Mouse (Mus musculus) retina, postnatal 1 day (tissue): ENCODE measurements at regions not wholly inside any gene's neighbourhood (a gene's known extent, or its start where the extent isn't known, plus 50 kb on each side); places are given as distances from the start of the nearest gene placed in this dataset.

Experiments
- DNase-seq: peaks from one replicate; pipeline ENCODE4 v3.0.0-alpha.2; 2012

DNA sequence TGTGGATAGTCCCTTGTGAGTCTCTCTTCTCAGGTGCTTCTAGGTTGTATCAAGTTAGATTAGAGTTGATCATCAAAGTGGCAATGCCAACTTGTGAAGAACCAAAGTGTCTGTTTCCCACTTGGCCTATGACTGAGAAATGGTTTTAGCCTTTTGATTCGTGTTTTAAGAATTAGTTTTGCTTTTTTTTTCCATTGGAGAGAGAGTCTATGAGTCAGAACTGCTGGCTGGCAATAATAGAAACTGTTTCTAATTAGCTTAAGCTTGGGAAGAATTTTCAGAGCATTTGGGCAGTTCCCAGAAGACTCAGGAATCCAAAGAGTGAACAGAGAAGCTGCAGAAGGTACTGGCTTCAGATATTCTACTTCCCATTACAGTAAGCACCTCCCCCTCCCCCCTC, 110.1 kb upstream of the Adra1d start:
- DNase-seq: no peak

- DNase-seq: no peak
Measured at GRCm38 (mm10) chr2:131670876-131671275, 108.8 kb upstream of the Adra1d start.

GRCm38 (mm10) chr2:131667874-131668273, 105.8 kb upstream of the Adra1d start:
- no peak for DNase-seq

DNA sequence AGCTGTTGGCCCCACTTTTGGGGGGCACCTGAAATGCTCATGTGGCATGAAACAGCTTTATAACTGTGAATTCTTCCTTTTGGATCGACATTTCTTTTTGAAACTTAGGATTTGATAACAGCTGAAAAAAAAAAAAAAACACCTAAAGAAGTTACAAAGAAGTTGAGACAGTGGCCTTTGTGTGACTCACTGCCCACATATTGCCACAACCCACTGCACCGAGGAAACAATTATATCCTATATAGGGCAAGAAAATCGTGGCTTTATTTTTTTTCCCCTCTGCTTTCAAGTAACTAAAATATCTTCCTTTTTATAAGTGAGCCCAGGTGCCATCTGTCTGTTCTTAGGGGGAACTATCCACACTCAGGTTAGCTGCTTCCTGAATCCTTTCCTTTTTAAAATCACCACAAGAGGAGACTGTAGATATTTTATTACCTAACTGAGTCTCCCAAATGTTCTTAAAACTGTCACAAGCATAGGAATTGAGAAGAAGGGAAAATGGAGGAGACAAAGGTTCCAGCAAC, 104.8 kb upstream of the Adra1d start:
- DNase-seq: no peak

DNA sequence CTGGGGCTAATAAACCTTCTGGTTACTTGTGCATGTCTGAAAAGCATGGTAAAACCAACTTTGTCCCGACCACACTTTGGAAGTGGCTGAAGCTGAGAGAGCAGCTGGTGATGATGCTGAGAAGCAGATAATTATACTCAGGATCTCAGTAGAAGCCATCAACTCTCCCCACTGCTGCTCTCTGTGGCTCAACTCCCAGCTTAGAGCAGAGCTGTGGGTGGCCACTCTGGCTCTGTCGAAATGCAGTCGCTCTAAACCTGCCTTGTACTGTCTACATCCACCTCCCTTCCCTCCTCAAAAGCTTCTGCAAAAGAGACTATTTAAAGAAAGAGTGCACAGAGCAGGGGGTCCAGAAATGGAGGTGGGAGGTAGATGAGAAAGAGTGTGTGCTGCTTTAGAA, 102.5 kb upstream of the Adra1d start:
- no peak for DNase-seq

GRCm38 (mm10) chr2:131663199-131663809, 101.2 kb upstream of the Adra1d start:
- no peak for DNase-seq

GRCm38 (mm10) chr2:131652197-131652596, 90.1 kb upstream of the Adra1d start:
- DNase-seq: no peak

- DNase-seq: no peak
Measured at GRCm38 (mm10) chr2:131650611-131651153, 88.6 kb upstream of the Adra1d start.

- DNase-seq: no peak
Measured at GRCm38 (mm10) chr2:131644166-131644858, 82.2 kb upstream of the Adra1d start.

- no peak for DNase-seq
Measured at GRCm38 (mm10) chr2:131642456-131642855, 80.4 kb upstream of the Adra1d start.

DNA sequence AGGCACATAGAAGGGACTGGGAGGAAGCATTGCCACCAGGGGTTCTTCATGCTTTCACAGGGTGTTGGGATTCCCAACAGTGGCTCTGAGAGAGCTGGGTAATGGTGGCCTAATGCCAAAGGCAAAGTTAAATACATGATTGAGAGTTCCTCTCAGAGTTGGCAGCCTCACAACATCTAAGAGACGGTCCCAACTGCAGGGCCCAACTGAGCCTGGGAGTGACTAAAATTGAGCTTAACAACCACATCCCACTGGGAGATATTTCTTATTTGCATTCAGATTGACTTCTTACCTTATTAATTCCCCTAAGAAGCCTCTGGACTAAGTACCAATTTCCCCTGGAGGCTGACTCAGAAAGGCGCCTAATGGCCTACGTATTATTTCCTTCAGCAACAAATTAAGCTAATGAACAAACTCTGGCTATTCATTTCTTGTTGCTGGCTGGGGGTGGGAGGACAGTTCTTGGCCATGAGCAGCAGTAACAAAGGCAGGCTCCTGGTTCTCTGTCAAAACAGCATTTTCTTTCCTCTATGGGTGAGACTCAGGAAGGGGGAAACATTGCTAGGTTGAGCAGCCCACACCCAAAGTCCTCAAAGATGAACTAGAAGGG, 77.0 kb upstream of the Adra1d start:
- DNase-seq: no peak

DNA sequence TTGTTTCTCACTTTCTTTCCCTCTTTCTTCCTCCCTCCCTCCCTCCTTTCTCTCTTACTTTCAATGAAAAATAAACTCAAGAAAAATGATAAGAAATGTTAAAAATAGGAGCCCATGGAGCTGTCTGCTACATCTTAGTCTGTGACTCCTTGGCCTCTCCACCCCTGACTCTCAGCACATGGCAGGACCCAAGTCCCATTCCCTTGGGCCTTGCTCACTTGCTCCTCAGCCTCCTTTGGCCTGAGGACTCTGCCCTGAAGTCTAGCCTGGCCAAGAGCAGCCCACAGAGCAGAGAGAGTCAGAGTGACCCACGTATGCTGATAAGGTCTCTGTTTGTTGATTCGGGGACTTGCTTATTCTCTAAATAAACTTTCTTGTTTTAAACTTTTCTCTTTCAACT, 73.7 kb upstream of the Adra1d start:
- no peak for DNase-seq

GRCm38 (mm10) chr2:131617916-131618315, 55.8 kb upstream of the Adra1d start:
- no peak for DNase-seq

- no peak for DNase-seq
Measured at GRCm38 (mm10) chr2:131612486-131612885, 50.4 kb upstream of the Adra1d start.
